ENCODE assay signal across 11 mouse cellular contexts in genomic region chr9:24696405-24696778, GRCm38 (mm10). TPM values are rescaled to one million over a fixed set of nuclear protein-coding genes. Genes with fewer than 3 reads are reported as not detected.
DNase-seq lines count a peak whose midpoint lies in the region; ATAC-seq and TF ChIP-seq lines count a peak whose summit lies in the region.
"Had no signal": no experiment of that assay in that cellular context is flagged by ENCODE, and none has a peak within 500 bp of the region (broad histone marks: within the 10 kb centered on the region; RNA-seq: fewer than 3 reads in every experiment).

No protein-coding gene starts in this region.

- no peak for TF ChIP-seq POLR2A in ES-Bruce4 (IDR thresholded peaks at IDR 0.05; ENCODE audit: insufficient read depth, low read length)

- TF ChIP-seq EP300 in ES-Bruce4 (IDR thresholded peaks at IDR 0.05; ENCODE audit: insufficient read depth, low read depth, low read length), result no peak

- peak overlapping the region; percentile 65; the same call in 1 of the 2 replicates for H3K9ac ChIP-seq in heart, embryonic 12.5 days
- no peak overlapping the region for H3K9ac ChIP-seq in ES-Bruce4 (ENCODE audit: low read depth, poor library complexity, severe bottlenecking)
- H3K9ac ChIP-seq in forebrain, postnatal 0 days, result peak overlapping the region; percentile 52; the same call in 1 of the 2 replicates
- no peak overlapping the region for H3K9ac ChIP-seq in liver, embryonic 15.5 days

- H3K9me3 ChIP-seq in heart, embryonic 12.5 days (replicated peaks), result peaks cover 3% of the 10 kb centered on the region; the same call in 1 of the 2 replicates
- no peaks in the 10 kb centered on the region for H3K9me3 ChIP-seq in ES-Bruce4 (replicated peaks; ENCODE audit: control insufficient read depth, insufficient read depth, low read length, poor library complexity, severe bottlenecking)
- no peaks in the 10 kb centered on the region for H3K9me3 ChIP-seq in forebrain, postnatal 0 days (ENCODE audit: low read length)
- H3K9me3 ChIP-seq in liver, embryonic 15.5 days (replicated peaks), result no peaks in the 10 kb centered on the region

- ATAC-seq in heart, embryonic 12.5 days (ENCODE audit: insufficient number of reproducible peaks, low FRiP score), result no peak
- ATAC-seq in forebrain, postnatal 0 days, result no peak
- ATAC-seq in liver, embryonic 15.5 days (ENCODE audit: insufficient read depth), result no peak
- no peak for ATAC-seq in granulocyte monocyte progenitor cell, adult 5-6 weeks (replicated peaks; ENCODE audit: poor library complexity, severe bottlenecking)

- peak overlapping the region; percentile 90 for H3K4me2 ChIP-seq in heart, embryonic 12.5 days
- H3K4me2 ChIP-seq in forebrain, postnatal 0 days (ENCODE audit: low read depth), result peak overlapping the region; percentile 97
- H3K4me2 ChIP-seq in liver, embryonic 15.5 days, result peak overlapping the region; percentile 39; the same call in 1 of the 2 replicates

- TF ChIP-seq CTCF in ES-Bruce4 (IDR thresholded peaks at IDR 0.05; ENCODE audit: low read depth, low read length), result no peak
- TF ChIP-seq CTCF in forebrain, postnatal 0 days (IDR thresholded peaks at IDR 0.05; ENCODE audit: low read depth), result no peak

- no peaks in the 10 kb centered on the region; the same call in 1 of the 2 replicates for H3K27me3 ChIP-seq in heart, embryonic 12.5 days (replicated peaks)
- no peaks in the 10 kb centered on the region for H3K27me3 ChIP-seq in ES-Bruce4 (ENCODE audit: control insufficient read depth, insufficient read depth, low read length, poor library complexity, severe bottlenecking)
- no peaks in the 10 kb centered on the region for H3K27me3 ChIP-seq in forebrain, postnatal 0 days (ENCODE audit: insufficient read depth, low read length)
- H3K27me3 ChIP-seq in liver, embryonic 15.5 days, result peaks cover 21% of the 10 kb centered on the region

- H3K27ac ChIP-seq in heart, embryonic 12.5 days (ENCODE audit: poor library complexity, severe bottlenecking), result no peak overlapping the region
- H3K27ac ChIP-seq in ES-Bruce4 (ENCODE audit: insufficient read depth, low read length), result no peak overlapping the region
- H3K27ac ChIP-seq in forebrain, postnatal 0 days (ENCODE audit: low read depth, low read length), result no peak overlapping the region
- H3K27ac ChIP-seq in liver, embryonic 15.5 days (replicated peaks), result no peak overlapping the region

- DNase-seq in heart, postnatal 10 days, result no peak
- no peak for DNase-seq in forebrain, postnatal 0 days
- DNase-seq in urinary bladder, adult 18-20 months (ENCODE audit: low spot score in 2 of 2), result no peak
- DNase-seq in frontal cortex, postnatal 14 days (ENCODE audit: low spot score in 2 of 2), result no peak

- H3K4me1 ChIP-seq in heart, embryonic 12.5 days (replicated peaks), result peaks cover 9% of the 10 kb centered on the region; the same call in 1 of the 2 replicates
- no peaks in the 10 kb centered on the region for H3K4me1 ChIP-seq in ES-Bruce4 (ENCODE audit: control insufficient read depth, insufficient read depth, low read length)
- 0 out of 2 replicates have a peak, but pooled peaks cover 4% of the 10 kb centered on the region for H3K4me1 ChIP-seq in forebrain, postnatal 0 days (ENCODE audit: insufficient read depth)
- no peaks in the 10 kb centered on the region for H3K4me1 ChIP-seq in liver, embryonic 15.5 days (replicated peaks)

- 15% methylated on average over 9 of the region's 9 CpGs for WGBS in heart, embryonic 12.5 days
- WGBS in forebrain, postnatal 0 days, result 19% methylated on average over 9 of the region's 9 CpGs
- 7% methylated on average over 9 of the region's 9 CpGs for WGBS in liver, embryonic 15.5 days (ENCODE audit: insufficient replicate concordance)

- peak overlapping the region; percentile 56 for H3K4me3 ChIP-seq in heart, embryonic 12.5 days
- peak overlapping the region; percentile 46; the same call in 1 of the 2 replicates for H3K4me3 ChIP-seq in ES-Bruce4 (ENCODE audit: low read depth, low read length)
- peak overlapping the region; percentile 46 for H3K4me3 ChIP-seq in forebrain, postnatal 0 days (ENCODE audit: low read depth, low read length)
- no peak overlapping the region for H3K4me3 ChIP-seq in liver, embryonic 15.5 days (replicated peaks)

- H3K36me3 ChIP-seq in heart, embryonic 12.5 days, result no peaks in the 10 kb centered on the region
- H3K36me3 ChIP-seq in ES-Bruce4 (ENCODE audit: control insufficient read depth, insufficient read depth, low read length, poor library complexity, severe bottlenecking), result no peaks in the 10 kb centered on the region
- no peaks in the 10 kb centered on the region for H3K36me3 ChIP-seq in forebrain, postnatal 0 days (ENCODE audit: insufficient read depth)
- no peaks in the 10 kb centered on the region for H3K36me3 ChIP-seq in liver, embryonic 15.5 days (replicated peaks)

- intact Hi-C loops in heart, postnatal 10 days (cut with DNase I), result loop anchor here (5.0 kb wide), 2 partner anchors 159 to 331 kb away; no protein-coding TSS in a partner anchor

RNA-seq across cellular contexts. Expression of gene Dpy19l2, which starts 0.3 kb away (rescaled TPM):
- 0.30 and 0.41 TPM in 2 replicates for polyA plus RNA-seq in heart, embryonic 12.5 days (2016; fragmentation: Nextera tagmentation; extraction: Ambion mirVana)
- under 1 TPM; 0.07 to 0.15 TPM for total RNA-seq in heart, postnatal 10 days (2021)
- not detected in 2 replicates for polyA plus RNA-seq in ES-Bruce4 (2011; ENCODE audit: insufficient read depth, insufficient read length, low read depth, missing spikeins)
- 0.62 and 0.71 TPM in 2 replicates for total RNA-seq in forebrain, postnatal 0 days (2014; rRNA removed)
- 0.59 and 0.85 TPM in 2 replicates for polyA plus RNA-seq in forebrain, postnatal 0 days (2015; fragmentation: Nextera tagmentation; extraction: Ambion mirVana)
- polyA plus RNA-seq in liver, embryonic 15.5 days (2015; fragmentation: Nextera tagmentation; extraction: Ambion mirVana), result 0.03 and 0.09 TPM in 2 replicates
- not detected in 2 replicates for total RNA-seq in granulocyte monocyte progenitor cell, adult 5-6 weeks (2014; fragmentation: Nextera tagmentation)
- not detected in 2 replicates for total RNA-seq in granulocyte monocyte progenitor cell, adult 5-6 weeks (2017)
- total RNA-seq: neutrophil, adult 5-6 weeks had no signal
- polyA plus RNA-seq: C2C12; large intestine, adult 2 months had no signal

Comparison
In these comparisons a context has a peak if more than half of its experiments do, and no peak if none do; other contexts are left out.
1. H3K4me2 ChIP-seq: peak in every context shown above with its lines; median percentile 97 in forebrain, postnatal 0 days; 90 in heart, embryonic 12.5 days; 39 in liver, embryonic 15.5 days.
2. H3K9ac ChIP-seq: peak in heart, embryonic 12.5 days (single experiment) and forebrain, postnatal 0 days (single experiment); none in ES-Bruce4 (single experiment) and liver, embryonic 15.5 days (single experiment).